Mouse (Mus musculus) bone marrow macrophage, adult 2 months (primary cell): ENCODE data around the gene Thsd7a. TPM values are rescaled to one million over a fixed set of nuclear protein-coding genes. Genes with fewer than 3 reads are reported as not detected.

ENCODE experiments used
- H3K27ac ChIP-seq: 2 replicates; pipeline ENCODE4 v1.5.1; 2012; ENCODE audit warnings: low read depth, low read length; ENCODE audit not compliant: insufficient read depth
- H3K4me1 ChIP-seq: 2 replicates; pipeline ENCODE4 v1.6.1; 2012; ENCODE audit warnings: low read length; ENCODE audit not compliant: control insufficient read depth, insufficient read depth
- H3K4me3 ChIP-seq: 2 replicates; pipeline ENCODE4 v1.5.1; 2012; ENCODE audit warnings: mild to moderate bottlenecking, low read length, moderate library complexity; ENCODE audit not compliant: insufficient read depth
- CTCF ChIP-seq: IDR thresholded peaks from 2 replicates; pipeline ENCODE4 v1.5.1; 2012; ENCODE audit warnings: low read depth, mild to moderate bottlenecking, low read length, moderate library complexity
- POLR2A ChIP-seq: IDR thresholded peaks from 2 replicates; pipeline ENCODE4 v1.6.1; 2012; ENCODE audit warnings: mild to moderate bottlenecking, low read depth, low read length, borderline replicate concordance
- polyA plus RNA-seq: library from polyadenylated mRNA; stranded (reverse); fragments of >200 nt; gene quantifications from 2 replicates; pipeline ENCODE4 v1.2.4, GENCODE M21; 2012; ENCODE audit not compliant: missing spikeins, insufficient read depth, insufficient read length

Gene Thsd7a
- polyA plus RNA-seq, 1 experiment: not detected

DNA sequence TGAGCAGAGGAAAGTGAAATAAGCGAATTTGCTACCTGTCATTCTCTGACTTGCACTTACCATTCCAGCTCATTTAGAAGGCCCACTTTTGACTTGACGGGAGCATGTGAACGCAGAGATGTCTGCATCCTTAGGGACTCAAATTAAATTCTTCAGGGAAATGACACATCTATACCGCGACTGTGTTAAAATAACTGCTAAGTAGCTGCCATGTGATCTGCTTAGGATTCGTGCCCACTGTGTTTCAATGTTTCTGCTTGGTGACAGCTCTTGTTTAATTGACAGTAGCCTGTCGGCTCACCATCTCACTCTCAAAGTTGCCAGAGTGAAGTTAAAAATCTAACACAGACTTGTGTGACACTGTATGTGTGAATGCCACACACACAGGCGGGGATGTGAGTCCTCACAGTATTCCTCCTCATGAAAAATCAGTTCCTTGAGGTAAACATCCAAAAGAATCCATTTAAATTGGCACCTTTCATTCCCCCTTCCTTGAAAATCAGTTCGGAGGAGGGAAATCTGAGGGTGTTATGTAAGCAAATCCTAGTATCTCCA, 397.0 kb downstream of the Thsd7a start:
- Histone ChIP-seq H3K27ac (no peak overlapping the region), H3K4me1 (no peaks in the 10 kb centered on the region)
- TF ChIP-seq POLR2A (no peak), CTCF (no peak)

DNA sequence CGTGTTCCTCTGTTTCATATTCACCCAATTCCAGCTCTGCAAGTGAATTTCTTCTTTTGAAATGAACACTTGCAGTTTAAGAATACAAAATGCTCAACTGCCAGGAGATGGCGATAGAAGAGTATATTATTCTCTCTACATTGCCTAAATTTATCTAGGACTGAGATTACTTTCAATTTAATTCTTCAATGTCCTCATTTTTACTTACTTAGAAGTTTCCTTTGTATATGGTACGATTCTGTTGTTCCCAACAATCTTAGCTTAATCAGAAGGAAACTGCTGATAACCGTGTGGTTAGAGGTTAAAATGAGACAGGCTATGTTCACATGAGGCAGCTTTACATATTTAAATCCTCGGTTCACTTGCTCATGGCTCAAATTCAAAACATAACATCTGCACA, 398.5 kb downstream of the Thsd7a start:
- H3K27ac ChIP-seq: no peak overlapping the region
- H3K4me3 ChIP-seq: no peak overlapping the region
- H3K4me1 ChIP-seq: no peaks in the 10 kb centered on the region
- TF ChIP-seq POLR2A (no peak), CTCF (no peak)

More for the DNA sequence above, 397.0 kb downstream of the Thsd7a start:
- no peak overlapping the region for H3K4me3 ChIP-seq

DNA sequence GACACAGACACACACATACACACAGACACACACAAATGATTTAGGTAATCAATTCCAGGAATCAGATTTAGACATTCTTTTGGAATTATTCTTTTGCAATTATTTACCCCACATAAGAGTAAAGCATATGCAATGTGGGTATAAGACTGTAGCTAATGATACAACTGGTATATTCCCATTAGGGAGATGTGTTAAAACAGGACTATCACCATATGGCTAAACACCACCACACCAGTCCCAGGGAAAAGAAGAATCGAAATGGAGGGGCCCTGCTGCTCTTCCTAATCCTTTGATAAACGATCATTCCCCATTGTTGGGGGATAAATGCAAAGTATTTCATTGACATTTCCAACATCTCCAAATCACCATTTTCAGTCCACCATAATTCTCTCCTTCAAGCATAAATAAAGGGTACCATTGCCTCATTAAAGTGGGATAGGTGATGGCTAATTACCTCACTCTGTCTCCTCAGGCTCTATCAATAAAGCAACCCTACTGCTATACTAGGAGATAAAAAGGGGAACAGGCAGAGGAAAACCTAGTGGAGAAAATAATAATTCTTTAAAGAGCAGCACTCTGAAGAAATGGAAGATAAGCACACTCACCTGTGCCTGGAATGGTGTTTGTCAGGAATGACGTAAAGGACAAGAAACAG, 400.0 kb downstream of the Thsd7a start:
- Histone ChIP-seq H3K4me1 (no peaks in the 10 kb centered on the region), H3K4me3 (no peak overlapping the region)
- no peak for TF ChIP-seq CTCF
- no peak for TF ChIP-seq POLR2A

DNA sequence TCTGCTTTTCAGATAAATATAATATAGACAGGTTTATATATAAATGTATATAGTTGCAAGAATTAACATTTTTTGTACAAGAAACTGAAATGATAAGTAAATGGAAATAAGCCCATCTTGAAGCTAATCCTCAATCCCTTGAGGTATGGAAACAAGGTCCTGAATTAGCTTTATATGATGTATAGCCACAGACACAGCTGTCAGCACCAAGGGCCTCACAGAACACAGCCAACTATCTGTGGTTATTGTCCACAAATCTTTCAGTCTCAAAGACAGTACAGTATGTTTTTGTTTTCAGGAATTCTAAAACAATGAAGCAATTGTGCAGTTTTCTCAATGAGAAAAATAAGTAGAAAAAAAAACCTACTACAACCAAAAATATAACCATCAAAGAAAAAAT, 400.5 kb downstream of the Thsd7a start:
- no peak overlapping the region for H3K27ac ChIP-seq
- no peak overlapping the region for H3K4me3 ChIP-seq
- H3K4me1 ChIP-seq: no peaks in the 10 kb centered on the region
- TF ChIP-seq CTCF: no peak
- TF ChIP-seq POLR2A: no peak

More for the DNA sequence above, 400.0 kb downstream of the Thsd7a start:
- no peak overlapping the region for H3K27ac ChIP-seq

DNA sequence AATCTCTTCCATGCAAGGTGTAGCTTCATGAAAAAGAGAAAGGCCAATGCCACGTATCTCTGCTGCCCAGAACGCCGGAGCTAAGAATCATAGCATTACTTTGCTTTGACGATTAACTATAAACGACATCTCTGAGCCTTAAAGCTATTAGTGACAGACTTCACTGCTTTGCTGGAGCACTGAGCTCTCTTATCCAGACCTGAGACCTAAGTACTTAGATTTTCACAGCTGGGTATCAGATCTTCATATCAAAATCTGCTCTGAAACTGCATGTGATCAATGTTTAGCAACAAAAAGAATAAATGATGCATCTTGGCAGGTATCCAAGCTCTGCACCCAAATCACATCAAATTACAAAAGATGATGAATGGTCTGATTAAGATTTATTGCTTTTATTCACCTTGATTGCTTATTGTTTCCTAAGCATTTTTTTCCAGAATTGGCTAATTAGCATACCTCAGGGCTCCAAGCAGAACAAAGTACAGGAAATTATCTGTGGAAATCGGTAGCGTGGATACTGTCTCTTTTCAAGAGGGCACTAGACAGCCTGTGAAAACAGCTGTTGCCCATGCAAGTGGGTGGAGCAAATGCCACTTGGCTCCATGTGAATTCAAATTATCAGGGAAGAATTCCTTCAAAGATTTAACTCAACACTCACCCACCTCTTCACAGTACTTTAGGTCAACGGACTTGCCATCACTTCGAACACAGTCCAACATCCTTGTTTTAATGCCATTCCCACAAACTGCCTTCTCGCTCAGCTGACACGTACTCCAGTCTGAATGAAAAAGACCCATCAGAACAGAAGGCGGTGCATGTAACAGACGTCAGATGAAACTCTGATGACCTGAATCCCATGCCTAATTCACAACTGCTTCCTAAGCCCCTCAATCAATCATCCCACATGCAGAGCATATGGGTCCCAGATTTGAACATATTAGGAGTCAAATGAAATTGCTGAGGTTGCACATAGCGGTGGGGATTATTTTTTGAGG, 412.3 kb downstream of the Thsd7a start:
- TF ChIP-seq POLR2A: no peak
- no peak for TF ChIP-seq CTCF
- no peaks in the 10 kb centered on the region for H3K4me1 ChIP-seq
- H3K27ac ChIP-seq: no peak overlapping the region
- H3K4me3 ChIP-seq: no peak overlapping the region

DNA sequence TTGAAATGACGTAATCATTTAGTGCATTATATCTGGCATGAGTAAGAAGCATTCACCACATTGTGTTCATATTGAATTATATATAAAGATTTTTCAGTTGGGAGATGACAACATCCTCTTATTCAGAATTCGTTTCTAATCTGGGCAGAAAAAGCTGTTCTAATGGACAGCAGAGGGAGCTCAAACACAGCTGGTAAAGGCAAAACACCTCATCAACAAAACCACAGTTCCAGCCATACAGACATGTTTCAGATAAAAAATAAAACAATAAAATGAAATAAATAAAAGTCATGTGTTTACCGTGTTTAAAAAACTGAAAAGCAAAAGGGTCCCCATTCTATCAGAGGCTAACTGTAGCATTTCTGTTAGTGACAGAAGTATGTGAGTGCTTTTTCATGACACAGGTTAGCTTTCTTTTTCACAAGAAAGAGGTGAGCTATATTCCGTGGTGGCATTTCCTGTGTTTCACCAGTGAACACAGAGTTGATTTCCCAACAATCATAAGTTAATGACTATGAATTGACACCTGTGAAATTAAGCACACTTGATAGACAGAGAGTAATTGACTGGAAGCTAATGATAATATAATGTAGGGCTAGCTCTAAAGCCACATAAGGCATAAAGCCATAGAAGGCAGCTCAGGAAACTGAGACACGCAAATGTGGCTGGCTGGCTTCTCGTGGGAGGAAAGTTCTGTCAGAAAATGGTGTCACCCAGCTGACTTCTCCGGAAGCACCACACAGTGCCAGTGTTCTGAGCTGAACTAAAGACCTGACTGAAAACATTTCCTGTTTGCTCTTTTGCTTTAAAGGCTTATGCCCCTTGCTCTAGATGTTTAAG, 433.9 kb downstream of the Thsd7a start:
- no peak overlapping the region for H3K27ac ChIP-seq
- TF ChIP-seq POLR2A (no peak), CTCF (no peak)
- H3K4me1 ChIP-seq: no peaks in the 10 kb centered on the region
- H3K4me3 ChIP-seq: no peak overlapping the region

DNA sequence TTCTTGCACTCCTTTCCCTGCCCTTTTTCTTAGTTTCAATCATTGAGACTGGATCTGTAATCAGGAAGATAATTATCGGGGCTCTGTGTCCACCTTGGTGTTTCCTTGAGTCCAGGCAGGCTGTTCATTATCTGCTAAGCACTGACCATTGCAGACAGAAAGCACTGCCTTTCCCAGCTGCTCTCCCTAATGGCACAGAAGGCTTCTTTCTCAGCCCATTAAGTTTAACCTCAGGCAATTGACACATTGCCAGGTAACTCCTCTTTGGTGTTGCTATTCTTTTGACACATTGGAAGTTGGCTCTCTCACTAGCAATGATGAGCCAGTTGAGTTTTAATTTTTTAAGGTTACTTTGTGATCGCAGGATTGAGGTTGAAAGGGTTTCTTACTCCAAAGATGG, 441.7 kb downstream of the Thsd7a start:
- Histone ChIP-seq H3K4me3 (no peak overlapping the region), H3K4me1 (no peaks in the 10 kb centered on the region), H3K27ac (no peak overlapping the region)
- TF ChIP-seq POLR2A: no peak
- no peak for TF ChIP-seq CTCF

DNA sequence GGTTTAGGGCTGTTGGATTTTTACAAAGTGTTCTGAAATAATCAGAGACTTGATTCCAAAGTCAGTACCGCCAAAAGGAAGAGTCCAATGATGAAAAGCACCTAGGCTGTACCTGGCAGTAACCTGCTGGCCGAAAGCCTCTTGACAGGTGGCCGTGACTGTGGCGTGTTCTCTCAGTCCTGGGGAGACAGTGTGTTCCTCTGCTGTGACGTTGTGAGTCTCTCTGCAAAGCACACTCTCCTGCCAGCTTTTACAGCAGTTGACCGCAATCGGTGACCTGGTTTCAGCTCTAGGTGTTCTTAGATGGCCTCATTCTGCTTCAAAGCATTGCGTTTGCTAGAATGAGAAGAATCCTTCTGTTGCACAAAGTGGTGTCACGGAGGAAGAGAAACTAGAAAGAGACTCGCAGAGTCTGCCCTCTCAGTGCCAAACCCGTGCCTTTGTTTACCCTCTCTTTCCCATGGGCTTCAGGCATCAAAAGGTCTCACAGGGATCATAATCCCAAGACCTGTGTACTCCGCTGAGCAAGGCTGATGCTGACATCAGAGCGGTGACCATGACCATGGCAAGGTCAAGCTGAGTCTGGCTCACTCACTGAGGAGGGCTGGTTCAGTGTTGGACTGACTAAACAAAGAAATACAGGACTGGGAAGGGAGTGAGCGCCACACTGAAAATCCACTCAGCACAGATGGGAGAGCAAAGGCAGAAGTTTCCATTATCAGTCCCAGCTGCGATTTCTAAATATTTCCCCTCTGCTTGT, 486.4 kb downstream of the Thsd7a start:
- Histone ChIP-seq H3K4me1 (no peaks in the 10 kb centered on the region), H3K27ac (no peak overlapping the region), H3K4me3 (no peak overlapping the region)
- TF ChIP-seq CTCF (no peak), POLR2A (no peak)
